Mouse (Mus musculus): ENCODE results near the gene Fam234b. TPM values are rescaled to one million over a fixed set of nuclear protein-coding genes. Genes with fewer than 3 reads are reported as not detected.

Fam234b gene
- total and polyA plus RNA-seq, 2 experiments from 2014 or later, result 75.7 to 92.0 TPM

DNA sequence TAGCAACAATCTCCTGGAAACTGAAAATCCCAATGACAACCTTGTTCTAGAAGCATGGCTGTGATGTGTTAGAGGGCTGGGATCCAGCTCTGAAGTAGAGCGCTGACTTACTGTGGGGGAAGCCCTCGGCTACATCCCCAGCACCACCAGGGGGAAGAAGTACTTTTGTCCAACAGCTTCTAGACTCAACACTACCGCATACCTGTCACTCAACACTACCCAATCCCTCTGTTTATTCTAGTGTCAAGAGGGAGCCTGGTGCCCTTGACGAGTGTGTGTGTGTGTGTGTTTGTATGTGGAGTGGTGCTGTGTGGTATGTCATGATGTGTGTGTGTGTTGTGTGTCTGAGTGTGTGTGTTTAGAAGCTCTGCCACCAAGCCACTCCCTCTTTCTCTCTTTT, 40.3 kb upstream of the Fam234b start:
- no peak for TF ChIP-seq CTCF (IDR thresholded peaks at IDR 0.05; ENCODE audit: low read depth)
- no peaks in the 10 kb centered on the region for H3K27me3 ChIP-seq (ENCODE audit: insufficient read depth, low read length)

GRCm38 (mm10) chr6:135158509-135158908, 39.3 kb upstream of the Fam234b start:
- Histone ChIP-seq H3K4me2 (ENCODE audit: low read depth, low read length) (no peak overlapping the region), H3K27ac (no peak overlapping the region), H3K36me3 (ENCODE audit: insufficient read depth, low read length) (no peaks in the 10 kb centered on the region), H3K4me3 (ENCODE audit: low read length) (no peak overlapping the region), H3K4me1 (ENCODE audit: insufficient read depth, low read length) (no peaks in the 10 kb centered on the region), H3K27me3 (ENCODE audit: insufficient read depth, low read length) (no peaks in the 10 kb centered on the region), H3K9me3 (ENCODE audit: low read length) (no peaks in the 10 kb centered on the region), H3K9ac (replicated peaks; ENCODE audit: low read length) (no peak overlapping the region)
- no peak for TF ChIP-seq CTCF (IDR thresholded peaks at IDR 0.05; ENCODE audit: low read depth)
- DNase-seq (ENCODE audit: low spot score) (no peak), ATAC-seq (no peak)
- WGBS, result 38% methylated on average over 4 of the region's 4 CpGs

More for the DNA sequence above, 40.3 kb upstream of the Fam234b start:
- no peak for ATAC-seq
- Histone ChIP-seq H3K9me3 (ENCODE audit: low read length) (no peaks in the 10 kb centered on the region), H3K4me1 (ENCODE audit: insufficient read depth, low read length) (no peaks in the 10 kb centered on the region), H3K9ac (replicated peaks; ENCODE audit: low read length) (no peak overlapping the region), H3K4me2 (ENCODE audit: low read depth, low read length) (no peak overlapping the region), H3K36me3 (ENCODE audit: insufficient read depth, low read length) (no peaks in the 10 kb centered on the region), H3K4me3 (ENCODE audit: low read length) (no peak overlapping the region), H3K27ac (no peak overlapping the region)
- DNase-seq (ENCODE audit: low spot score), result no peak
- WGBS, result 75% methylated on average over 4 of the region's 4 CpGs

GRCm38 (mm10) chr6:135161356-135161755, 36.4 kb upstream of the Fam234b start:
- H3K4me2 ChIP-seq (ENCODE audit: low read depth, low read length), result no peak overlapping the region
- H3K4me3 ChIP-seq (ENCODE audit: low read length), result no peak overlapping the region
- 79% methylated on average over 4 of the region's 4 CpGs for WGBS
- no peaks in the 10 kb centered on the region for H3K4me1 ChIP-seq (ENCODE audit: insufficient read depth, low read length)
- ATAC-seq, result no peak
- no peak for TF ChIP-seq CTCF (IDR thresholded peaks at IDR 0.05; ENCODE audit: low read depth)
- H3K36me3 ChIP-seq (ENCODE audit: insufficient read depth, low read length), result no peaks in the 10 kb centered on the region
- H3K27me3 ChIP-seq (ENCODE audit: insufficient read depth, low read length), result no peaks in the 10 kb centered on the region
- H3K9me3 ChIP-seq (ENCODE audit: low read length), result no peaks in the 10 kb centered on the region
- no peak overlapping the region for H3K27ac ChIP-seq
- no peak overlapping the region for H3K9ac ChIP-seq (replicated peaks; ENCODE audit: low read length)
- no peak for DNase-seq (ENCODE audit: low spot score)

DNA sequence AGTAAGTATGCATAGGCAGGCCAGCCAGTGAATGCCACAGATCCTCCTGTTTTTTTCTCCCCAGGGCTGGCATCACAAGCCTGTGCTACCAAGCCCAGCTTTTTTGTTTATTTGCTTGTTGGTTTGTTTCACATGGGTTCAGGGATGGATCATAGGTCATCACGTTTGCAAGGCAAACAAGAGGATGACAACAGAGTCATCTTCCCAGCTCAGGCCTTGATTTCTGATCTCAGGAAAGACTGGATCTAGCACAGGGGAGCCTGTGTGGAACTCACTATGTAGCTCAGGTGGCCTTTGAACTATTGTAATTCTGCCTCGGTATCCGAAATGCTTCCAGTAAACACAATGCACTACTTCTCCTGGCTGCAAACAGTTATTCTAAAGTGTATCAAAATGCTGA, 35.5 kb upstream of the Fam234b start:
- no peak for DNase-seq (ENCODE audit: low spot score)
- no peak overlapping the region for H3K4me2 ChIP-seq (ENCODE audit: low read depth, low read length)
- no peaks in the 10 kb centered on the region for H3K4me1 ChIP-seq (ENCODE audit: insufficient read depth, low read length)
- no peak overlapping the region for H3K27ac ChIP-seq
- ATAC-seq, result no peak
- H3K9ac ChIP-seq (replicated peaks; ENCODE audit: low read length), result no peak overlapping the region
- no peaks in the 10 kb centered on the region for H3K36me3 ChIP-seq (ENCODE audit: insufficient read depth, low read length)
- TF ChIP-seq CTCF (IDR thresholded peaks at IDR 0.05; ENCODE audit: low read depth), result no peak
- no peak overlapping the region for H3K4me3 ChIP-seq (ENCODE audit: low read length)
- no peaks in the 10 kb centered on the region for H3K9me3 ChIP-seq (ENCODE audit: low read length)
- no peaks in the 10 kb centered on the region for H3K27me3 ChIP-seq (ENCODE audit: insufficient read depth, low read length)
- WGBS, result 84% methylated on average over 3 of the region's 3 CpGs

GRCm38 (mm10) chr6:135162861-135163260, 34.9 kb upstream of the Fam234b start:
- no peaks in the 10 kb centered on the region for H3K4me1 ChIP-seq (ENCODE audit: insufficient read depth, low read length)
- H3K27ac ChIP-seq, result no peak overlapping the region
- H3K9ac ChIP-seq (replicated peaks; ENCODE audit: low read length), result no peak overlapping the region
- WGBS, result 82% methylated on average over 4 of the region's 4 CpGs
- no peaks in the 10 kb centered on the region for H3K27me3 ChIP-seq (ENCODE audit: insufficient read depth, low read length)
- H3K4me2 ChIP-seq (ENCODE audit: low read depth, low read length), result no peak overlapping the region
- H3K9me3 ChIP-seq (ENCODE audit: low read length), result no peaks in the 10 kb centered on the region
- no peaks in the 10 kb centered on the region for H3K36me3 ChIP-seq (ENCODE audit: insufficient read depth, low read length)
- no peak overlapping the region for H3K4me3 ChIP-seq (ENCODE audit: low read length)
- no peak for TF ChIP-seq CTCF (IDR thresholded peaks at IDR 0.05; ENCODE audit: low read depth)
- DNase-seq (ENCODE audit: low spot score), result no peak
- ATAC-seq, result no peak

DNA sequence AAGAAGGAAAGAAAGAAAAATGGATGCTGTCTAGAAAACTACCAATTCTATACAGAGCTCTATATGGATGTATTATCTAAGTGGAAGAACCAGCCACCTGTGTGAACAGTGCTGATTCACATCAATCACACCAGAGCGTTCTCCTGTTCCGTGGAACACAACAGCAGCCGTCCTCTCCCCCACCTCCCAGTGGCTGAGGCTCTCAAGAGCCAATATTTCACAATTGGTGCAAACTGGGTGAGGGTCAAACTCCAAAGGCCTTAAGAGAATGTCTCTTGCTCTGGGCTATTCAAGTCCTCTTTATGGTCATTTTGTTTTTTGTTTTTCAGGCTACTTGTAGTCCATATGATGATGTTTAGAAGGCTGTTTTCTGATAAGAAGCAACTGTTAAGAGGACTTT, 32.6 kb upstream of the Fam234b start:
- H3K4me1 ChIP-seq (ENCODE audit: insufficient read depth, low read length), result no peaks in the 10 kb centered on the region
- H3K27me3 ChIP-seq (ENCODE audit: insufficient read depth, low read length), result no peaks in the 10 kb centered on the region
- H3K9ac ChIP-seq (replicated peaks; ENCODE audit: low read length), result no peak overlapping the region
- H3K36me3 ChIP-seq (ENCODE audit: insufficient read depth, low read length), result no peaks in the 10 kb centered on the region
- no peak for DNase-seq (ENCODE audit: low spot score)
- no peaks in the 10 kb centered on the region for H3K9me3 ChIP-seq (ENCODE audit: low read length)
- H3K4me3 ChIP-seq (ENCODE audit: low read length), result no peak overlapping the region
- ATAC-seq, result no peak
- H3K27ac ChIP-seq, result no peak overlapping the region
- WGBS, result 84% methylated on average over 3 of the region's 3 CpGs
- H3K4me2 ChIP-seq (ENCODE audit: low read depth, low read length), result no peak overlapping the region
- no peak for TF ChIP-seq CTCF (IDR thresholded peaks at IDR 0.05; ENCODE audit: low read depth)

- Histone ChIP-seq H3K4me3 (ENCODE audit: low read length) (no peak overlapping the region), H3K9me3 (ENCODE audit: low read length) (no peaks in the 10 kb centered on the region), H3K4me2 (ENCODE audit: low read depth, low read length) (no peak overlapping the region), H3K9ac (replicated peaks; ENCODE audit: low read length) (no peak overlapping the region), H3K4me1 (ENCODE audit: insufficient read depth, low read length) (no peaks in the 10 kb centered on the region), H3K36me3 (ENCODE audit: insufficient read depth, low read length) (no peaks in the 10 kb centered on the region), H3K27ac (no peak overlapping the region), H3K27me3 (ENCODE audit: insufficient read depth, low read length) (no peaks in the 10 kb centered on the region)
- ATAC-seq, result no peak
- TF ChIP-seq CTCF (IDR thresholded peaks at IDR 0.05; ENCODE audit: low read depth), result no peak
- DNase-seq (ENCODE audit: low spot score), result no peak
- 85% methylated on average over 2 of the region's 2 CpGs for WGBS
Observed at GRCm38 (mm10) chr6:135165706-135166105, 32.1 kb upstream of the Fam234b start.

Measured in hindbrain, postnatal 0 days (tissue).